In the genomic region with DNA sequence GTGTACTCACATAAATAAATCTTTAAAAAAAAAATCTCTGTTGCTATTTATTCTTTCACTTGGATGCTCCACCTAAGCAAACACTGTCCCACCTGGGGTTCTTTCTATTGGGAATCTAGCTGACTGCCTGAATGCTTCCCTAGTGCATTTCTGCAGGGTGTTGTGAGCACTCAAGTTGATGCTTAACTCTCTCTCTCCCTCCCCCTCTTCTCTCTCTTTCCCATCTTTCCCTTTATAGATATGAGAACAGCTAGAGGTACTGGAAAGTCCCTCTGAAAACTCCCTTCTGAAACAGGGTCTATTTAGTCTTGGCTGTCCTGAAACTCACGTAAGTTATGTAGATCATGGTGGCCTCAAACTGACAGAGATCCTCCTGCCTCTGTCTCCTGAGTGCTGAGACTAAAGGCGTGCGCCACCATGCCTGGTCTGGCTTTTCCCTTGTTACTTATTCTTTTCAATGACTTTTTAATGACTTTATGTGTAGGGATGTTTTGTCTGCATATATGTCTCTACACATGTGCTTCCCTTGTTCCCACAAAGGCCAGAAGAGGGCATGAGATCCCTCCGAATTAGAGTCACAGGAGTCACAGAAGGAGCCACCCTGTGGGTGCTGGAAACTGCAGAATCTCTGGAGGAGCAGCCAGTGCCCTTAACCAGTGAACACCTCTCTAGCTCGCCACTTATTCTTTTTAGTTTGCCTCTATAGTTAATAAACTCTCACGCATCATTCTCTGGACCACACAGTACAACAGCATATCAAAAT, we compare ENCODE assay signal across 17 mouse cellular contexts. TPM values are rescaled to one million over a fixed set of nuclear protein-coding genes. Genes with fewer than 3 reads are reported as not detected.
A peak's percentile ranks its signal among the peaks of the same experiment; 100 is the strongest.
DNase-seq lines count a peak whose midpoint lies in the region; ATAC-seq and TF ChIP-seq lines count a peak whose summit lies in the region.
"Had no signal": no experiment of that assay in that cellular context is flagged by ENCODE, and none has a peak within 500 bp of the region (broad histone marks: within the 10 kb centered on the region; RNA-seq: fewer than 3 reads in every experiment).

No protein-coding gene starts in this region.

- no peak overlapping the region for H3K27ac ChIP-seq in heart, adult 2 months
- no peak overlapping the region for H3K27ac ChIP-seq in heart, embryonic 11.5 days (ENCODE audit: low read depth, low read length)
- no peak overlapping the region for H3K27ac ChIP-seq in lung, embryonic 14.5 days (ENCODE audit: low read depth)
- H3K27ac ChIP-seq: lung, embryonic 15.5 days; midbrain, embryonic 15.5 days; neural tube, embryonic 13.5 days had no signal

- H3K4me2 ChIP-seq in heart, embryonic 11.5 days = no peak overlapping the region
- no peak overlapping the region for H3K4me2 ChIP-seq in lung, embryonic 14.5 days
- H3K4me2 ChIP-seq: lung, embryonic 15.5 days; midbrain, embryonic 15.5 days; neural tube, embryonic 13.5 days had no signal

- H3K36me3 ChIP-seq in heart, adult 2 months (ENCODE audit: control insufficient read depth, insufficient read depth, low read length) = no peaks in the 10 kb centered on the region
- H3K36me3 ChIP-seq in heart, embryonic 11.5 days (ENCODE audit: control insufficient read depth, insufficient read depth, low read length) = no peaks in the 10 kb centered on the region
- H3K36me3 ChIP-seq in lung, embryonic 14.5 days (ENCODE audit: insufficient read depth) = peaks cover 10% of the 10 kb centered on the region; the same call in 1 of the 2 replicates
- H3K36me3 ChIP-seq: lung, embryonic 15.5 days; midbrain, embryonic 15.5 days had no signal

- intact Hi-C loops in heart, adult 2 months (cut with DNase I) = no loop called here

- peak; percentile 40 for TF ChIP-seq CTCF in heart, adult 2 months (IDR thresholded peaks at IDR 0.05)
- TF ChIP-seq CTCF in lung, embryonic 14.5 days (IDR thresholded peaks at IDR 0.05; ENCODE audit: low read depth) = 0 out of 2 replicates have a peak, but pooled peaks have one; percentile 32

- TF ChIP-seq EP300 in heart, adult 2 months (IDR thresholded peaks at IDR 0.05; ENCODE audit: insufficient read depth, low read depth, low read length) = no peak

- no peaks in the 10 kb centered on the region for H3K9me3 ChIP-seq in heart, embryonic 11.5 days (replicated peaks; ENCODE audit: control insufficient read depth, low read length)
- no peaks in the 10 kb centered on the region for H3K9me3 ChIP-seq in lung, embryonic 14.5 days (ENCODE audit: low read depth, low read length)
- H3K9me3 ChIP-seq: lung, embryonic 15.5 days; midbrain, embryonic 15.5 days; neural tube, embryonic 13.5 days had no signal

- no peaks in the 10 kb centered on the region for H3K79me2 ChIP-seq in heart, adult 2 months (replicated peaks; ENCODE audit: control insufficient read depth, insufficient read depth, low read length)

- no peak for DNase-seq in heart, adult 2 months
- DNase-seq in lung, embryonic 14.5 days = peak; percentile 26
- no peak for DNase-seq in lung, postnatal 10 days
- DNase-seq in 416B (ENCODE audit: low read depth) = peak; percentile 57
- peak; percentile 10 for DNase-seq in brain, adult 2 months (ENCODE audit: low read depth, low spot score)
- no peak for DNase-seq in left cerebral cortex, adult 8-10 months (ENCODE audit: low spot score in 2 of 2)
- no peak for DNase-seq in frontal cortex, postnatal 25 days (ENCODE audit: low spot score in 2 of 2)
- DNase-seq: cerebellum, adult 9-11 months; heart, adult 18-20 months; heart, postnatal 14 days had no signal

- no peak for ATAC-seq in heart, embryonic 11.5 days (replicated peaks; ENCODE audit: insufficient number of reproducible peaks, low FRiP score, low TSS enrichment)
- ATAC-seq in lung, embryonic 14.5 days (ENCODE audit: insufficient read depth) = no peak
- ATAC-seq: midbrain, embryonic 15.5 days had no signal

- no peak overlapping the region for H3K9ac ChIP-seq in heart, adult 2 months (ENCODE audit: low read depth, low read length)
- H3K9ac ChIP-seq in heart, embryonic 11.5 days (ENCODE audit: low read depth, low read length) = no peak overlapping the region
- H3K9ac ChIP-seq in lung, embryonic 14.5 days = no peak overlapping the region
- H3K9ac ChIP-seq: lung, embryonic 15.5 days; midbrain, embryonic 15.5 days; neural tube, embryonic 13.5 days had no signal

- H3K4me3 ChIP-seq in heart, adult 2 months = no peak overlapping the region
- no peak overlapping the region for H3K4me3 ChIP-seq in heart, embryonic 11.5 days (ENCODE audit: low read depth, low read length)
- no peak overlapping the region for H3K4me3 ChIP-seq in lung, embryonic 14.5 days (ENCODE audit: low read depth, low read length)
- H3K4me3 ChIP-seq: lung, embryonic 15.5 days; midbrain, embryonic 15.5 days; neural tube, embryonic 13.5 days had no signal

- no peaks in the 10 kb centered on the region for H3K4me1 ChIP-seq in heart, adult 2 months (ENCODE audit: control insufficient read depth, insufficient read depth, low read length)
- H3K4me1 ChIP-seq in heart, embryonic 11.5 days (ENCODE audit: control insufficient read depth, insufficient read depth, low read length) = no peaks in the 10 kb centered on the region
- H3K4me1 ChIP-seq in lung, embryonic 14.5 days (ENCODE audit: insufficient read depth) = no peaks in the 10 kb centered on the region
- H3K4me1 ChIP-seq: lung, embryonic 15.5 days; midbrain, embryonic 15.5 days had no signal

- WGBS in heart, adult 2 months = 78% methylated on average over 6 of the region's 6 CpGs
- WGBS in heart, embryonic 11.5 days (ENCODE audit: insufficient replicate concordance) = 69% methylated on average over 6 of the region's 6 CpGs
- WGBS in lung, embryonic 14.5 days = 72% methylated on average over 6 of the region's 6 CpGs

- no peak for TF ChIP-seq POLR2A in heart, adult 2 months (IDR thresholded peaks at IDR 0.05; ENCODE audit: insufficient read depth, low read depth, low read length)

- H3K27me3 ChIP-seq in heart, adult 2 months (ENCODE audit: control insufficient read depth, insufficient read depth, low read length) = no peaks in the 10 kb centered on the region
- H3K27me3 ChIP-seq in heart, embryonic 11.5 days (ENCODE audit: control insufficient read depth, insufficient read depth, low read length) = no peaks in the 10 kb centered on the region
- H3K27me3 ChIP-seq in lung, embryonic 14.5 days (ENCODE audit: insufficient read depth, low read length) = no peaks in the 10 kb centered on the region
- H3K27me3 ChIP-seq: lung, embryonic 15.5 days; midbrain, embryonic 15.5 days; neural tube, embryonic 13.5 days had no signal

RNA-seq across cellular contexts. Expression of gene Tmem239, which starts 8.0 kb away (rescaled TPM):
- not detected for total RNA-seq in heart, adult 2 months (2021)
- not detected in 2 replicates for polyA plus RNA-seq in heart, adult 2 months (2012; rRNA removed)
- polyA plus RNA-seq in heart, embryonic 11.5 days (2014; fragmentation: Nextera tagmentation; extraction: Ambion mirVana) = not detected in 2 replicates
- not detected in 2 replicates for polyA plus RNA-seq in lung, embryonic 14.5 days (2014; fragmentation: Nextera tagmentation; extraction: Ambion mirVana)
- not detected for total RNA-seq in left cerebral cortex, adult 8-10 months (2022)
- total RNA-seq: adrenal gland, adult 18-20 months; heart, adult 18-20 months; heart, postnatal 14 days; layer of hippocampus, postnatal 25 days had no signal
- polyA plus RNA-seq: lung, embryonic 15.5 days had no signal

RNA-seq across cellular contexts. Expression of gene 1700020A23Rik, which starts 9.2 kb away (rescaled TPM):
- total RNA-seq in heart, adult 2 months (2021) = not detected
- polyA plus RNA-seq in heart, adult 2 months (2012; rRNA removed) = 0.26 TPM in 1 of 2 replicates, not detected in the other
- not detected in 2 replicates for polyA plus RNA-seq in heart, embryonic 11.5 days (2014; fragmentation: Nextera tagmentation; extraction: Ambion mirVana)
- not detected in 2 replicates for polyA plus RNA-seq in lung, embryonic 14.5 days (2014; fragmentation: Nextera tagmentation; extraction: Ambion mirVana)
- not detected for total RNA-seq in left cerebral cortex, adult 8-10 months (2022)
- total RNA-seq: adrenal gland, adult 18-20 months; heart, adult 18-20 months; heart, postnatal 14 days; layer of hippocampus, postnatal 25 days had no signal
- polyA plus RNA-seq: limb, embryonic 11.5 days; lung, embryonic 15.5 days; midbrain, embryonic 15.5 days; neural tube, embryonic 13.5 days had no signal

RNA-seq across cellular contexts. Expression of gene Gm28372, which starts 9.2 kb away (rescaled TPM):
- not detected for total RNA-seq in heart, adult 2 months (2021)
- polyA plus RNA-seq in heart, adult 2 months (2012; rRNA removed) = not detected in 2 replicates
- polyA plus RNA-seq in heart, embryonic 11.5 days (2014; fragmentation: Nextera tagmentation; extraction: Ambion mirVana) = not detected in 2 replicates
- polyA plus RNA-seq in lung, embryonic 14.5 days (2014; fragmentation: Nextera tagmentation; extraction: Ambion mirVana) = not detected in 2 replicates
- total RNA-seq in left cerebral cortex, adult 8-10 months (2022) = not detected
- total RNA-seq: adrenal gland, adult 18-20 months; heart, adult 18-20 months; heart, postnatal 14 days; layer of hippocampus, postnatal 25 days had no signal
- polyA plus RNA-seq: limb, embryonic 11.5 days; lung, embryonic 15.5 days; neural tube, embryonic 13.5 days had no signal

RNA-seq across cellular contexts. Expression of gene Vps16, which starts 9.9 kb away (rescaled TPM):
- 10 to 100 TPM; 26.3 to 26.9 TPM for total RNA-seq in heart, adult 2 months (2021)
- polyA plus RNA-seq in heart, adult 2 months (2012; rRNA removed) = 32.9 and 46.7 TPM in 2 replicates
- 45.1 and 52.0 TPM in 2 replicates for polyA plus RNA-seq in heart, embryonic 11.5 days (2014; fragmentation: Nextera tagmentation; extraction: Ambion mirVana)
- 63.3 and 66.0 TPM in 2 replicates for polyA plus RNA-seq in lung, embryonic 14.5 days (2014; fragmentation: Nextera tagmentation; extraction: Ambion mirVana)
- 10 to 100 TPM; 67.2 to 90.4 (median 76.7) TPM for total RNA-seq in left cerebral cortex, adult 8-10 months (2022)

RNA-seq across cellular contexts. Expression of gene Pced1a, which starts 10.2 kb away (rescaled TPM):
- 1 to 10 TPM; 5.5 TPM for total RNA-seq in heart, adult 2 months (2021)
- polyA plus RNA-seq in heart, adult 2 months (2012; rRNA removed) = 12.7 and 14.5 TPM in 2 replicates
- 7.4 and 7.9 TPM in 2 replicates for polyA plus RNA-seq in heart, embryonic 11.5 days (2014; fragmentation: Nextera tagmentation; extraction: Ambion mirVana)
- polyA plus RNA-seq in lung, embryonic 14.5 days (2014; fragmentation: Nextera tagmentation; extraction: Ambion mirVana) = 10.8 and 13.5 TPM in 2 replicates
- 10 to 100 TPM; 23.1 to 29.9 (median 24.1) TPM for total RNA-seq in left cerebral cortex, adult 8-10 months (2022)

Comparison
In these comparisons a context has a peak if more than half of its experiments do, and no peak if none do; other contexts are left out.
1. DNase-seq: peak in lung, embryonic 14.5 days (single experiment), 416B (single experiment) and brain, adult 2 months (single experiment); none in heart, adult 2 months (0 of 2), lung, postnatal 10 days (single experiment), left cerebral cortex, adult 8-10 months (0 of 2) and frontal cortex, postnatal 25 days (0 of 2).